Mouse (Mus musculus) forebrain, embryonic 11.5 days (tissue): ENCODE data around the gene Nsun3. TPM values are rescaled to one million over a fixed set of nuclear protein-coding genes. Genes with fewer than 3 reads are reported as not detected.

Experiments
- ATAC-seq: fragments of 200-750 bp; cut with Nextera tagmentation; replicated peaks from 2 replicates; pipeline ENCODE4 v1.8.0; 2017; ENCODE audit warnings: moderate TSS enrichment; ENCODE audit not compliant: low FRiP score
- DNase-seq: peaks from one replicate; pipeline ENCODE4 v3.0.0-alpha.2; 2017; ENCODE audit warnings: low spot score
- H3K27ac ChIP-seq: fragments of 300-500 bp; sonication (generic); 2 replicates; pipeline ENCODE4 v1.5.1; 2014; ENCODE audit warnings: low read depth, low read length
- H3K27me3 ChIP-seq: fragments of 300-500 bp; sonication (generic); 2 replicates; pipeline ENCODE4 v1.6.1; 2014; ENCODE audit warnings: mild to moderate bottlenecking, low read length, mixed read lengths; ENCODE audit not compliant: control insufficient read depth, insufficient read depth
- H3K36me3 ChIP-seq: fragments of 300-500 bp; sonication (generic); 2 replicates; pipeline ENCODE4 v1.6.1; 2014; ENCODE audit warnings: mild to moderate bottlenecking, low read length, moderate library complexity, mixed read lengths; ENCODE audit not compliant: control insufficient read depth, insufficient read depth
- H3K4me1 ChIP-seq: fragments of 300-500 bp; sonication (generic); replicated peaks from 2 replicates; pipeline ENCODE4 v1.6.1; 2014; ENCODE audit warnings: low read length, mixed read lengths; ENCODE audit not compliant: control insufficient read depth, insufficient read depth
- H3K4me2 ChIP-seq: fragments of 300-500 bp; sonication (generic); 2 replicates; pipeline ENCODE4 v1.6.1; 2014; ENCODE audit warnings: low read depth, mild to moderate bottlenecking, low read length, moderate library complexity, mixed read lengths; ENCODE audit not compliant: severe bottlenecking
- H3K4me3 ChIP-seq: fragments of 300-500 bp; sonication (generic); 2 replicates; pipeline ENCODE4 v1.5.1; 2014; ENCODE audit warnings: low read depth, low read length
- H3K9ac ChIP-seq: fragments of 300-500 bp; sonication (generic); 2 replicates; pipeline ENCODE4 v1.6.1; 2014; ENCODE audit warnings: low read length
- H3K9me3 ChIP-seq: fragments of 300-500 bp; sonication (generic); 2 replicates; pipeline ENCODE4 v1.6.1; 2016; ENCODE audit warnings: low read length, mixed read lengths; ENCODE audit not compliant: control insufficient read depth
- WGBS: fragments of 180-500 bp; shearing (Covaris S2); extraction: QIAGEN DNeasy Blood & Tissue Kit; methylation state at CpG from one replicate; pipeline ENCODE4 v1.1.7; 2014; 5-methylcytosine and 5-hydroxymethylcytosine counted together
- polyA plus RNA-seq: library from polyadenylated mRNA; unstranded; fragments of >200 nt; fragmentation: Nextera tagmentation; extraction: Ambion mirVana; gene quantifications from 2 replicates; pipeline ENCODE4 v1.2.1, GENCODE M21; 2014

Nsun3 gene
- 11.1 and 12.2 TPM in 2 replicates for polyA plus RNA-seq

GRCm38 (mm10) chr16:62786621-62787331 is at the start of gene Nsun3:
Gene Nsun3 (minus strand): TSS chr16:62786818.
- 4% methylated on average over 41 of the region's 41 CpGs for WGBS
- DNase-seq (peak; percentile 94), ATAC-seq (peak; percentile 95)
- Histone ChIP-seq H3K4me1 (0 out of 2 replicates have a peak, but pooled peaks cover 3% of the 10 kb centered on the region), H3K27me3 (no peaks in the 10 kb centered on the region), H3K4me3 (peak within 1 kb of the TSS; percentile 74), H3K27ac (peak within 1 kb of the TSS; percentile 64; the same call in 1 of the 2 replicates), H3K4me2 (peak within 1 kb of the TSS; percentile 60), H3K9ac (peak within 1 kb of the TSS; percentile 84), H3K9me3 (no peaks in the 10 kb centered on the region), H3K36me3 (no peaks in the 10 kb centered on the region)

DNA sequence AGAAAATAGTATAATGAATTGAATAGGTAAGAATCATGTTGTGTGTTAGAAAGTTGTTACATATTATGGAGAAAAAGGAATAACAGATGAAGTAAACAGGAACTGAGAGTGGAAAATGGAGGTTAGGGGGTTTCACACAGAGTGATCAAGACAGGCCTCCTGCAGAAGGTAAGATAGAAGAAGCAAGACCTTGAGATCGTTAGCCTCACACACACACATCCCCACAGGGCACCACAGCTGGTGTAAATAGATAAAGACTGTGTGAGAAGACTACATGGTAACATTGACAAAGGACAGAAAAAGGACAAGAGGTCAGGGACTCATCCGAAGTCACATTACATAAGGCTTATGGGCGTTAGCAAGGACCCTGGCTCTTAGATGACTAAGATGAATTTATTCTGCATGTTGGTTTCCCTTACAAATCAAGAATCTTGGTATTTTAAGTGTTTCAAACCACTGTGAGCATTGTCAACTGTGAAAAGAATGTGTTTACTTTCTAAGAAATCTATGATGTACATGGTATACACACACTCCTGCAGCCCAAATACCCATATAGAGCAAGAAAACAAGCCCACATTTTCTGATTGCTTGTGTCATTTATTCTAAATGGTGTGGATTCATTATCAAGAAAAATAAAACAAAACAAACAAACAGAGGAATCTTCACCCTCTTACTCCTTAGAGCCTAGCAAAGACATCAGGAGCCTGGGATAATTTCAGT is 47.6 kb upstream of the Nsun3 start:
- H3K9ac ChIP-seq = no peak overlapping the region
- ATAC-seq = no peak
- H3K4me2 ChIP-seq = no peak overlapping the region
- WGBS = 63% methylated on average over 3 of the region's 3 CpGs
- no peaks in the 10 kb centered on the region for H3K36me3 ChIP-seq
- no peak for DNase-seq
- H3K27ac ChIP-seq = no peak overlapping the region
- H3K9me3 ChIP-seq = no peaks in the 10 kb centered on the region
- H3K4me1 ChIP-seq = no peaks in the 10 kb centered on the region
- H3K4me3 ChIP-seq = no peak overlapping the region
- no peaks in the 10 kb centered on the region for H3K27me3 ChIP-seq

- 15% methylated on average over 4 of the region's 4 CpGs for WGBS
- Histone ChIP-seq H3K4me2 (no peak overlapping the region), H3K4me3 (no peak overlapping the region), H3K9ac (no peak overlapping the region), H3K27ac (no peak overlapping the region), H3K27me3 (no peaks in the 10 kb centered on the region), H3K36me3 (no peaks in the 10 kb centered on the region), H3K4me1 (no peaks in the 10 kb centered on the region), H3K9me3 (no peaks in the 10 kb centered on the region)
- peak; percentile 73 for DNase-seq
- 0 out of 2 replicates have a peak, but pooled peaks have one; percentile 65 for ATAC-seq
Measured at GRCm38 (mm10) chr16:62832481-62832880, 45.9 kb upstream of the Nsun3 start.

DNA sequence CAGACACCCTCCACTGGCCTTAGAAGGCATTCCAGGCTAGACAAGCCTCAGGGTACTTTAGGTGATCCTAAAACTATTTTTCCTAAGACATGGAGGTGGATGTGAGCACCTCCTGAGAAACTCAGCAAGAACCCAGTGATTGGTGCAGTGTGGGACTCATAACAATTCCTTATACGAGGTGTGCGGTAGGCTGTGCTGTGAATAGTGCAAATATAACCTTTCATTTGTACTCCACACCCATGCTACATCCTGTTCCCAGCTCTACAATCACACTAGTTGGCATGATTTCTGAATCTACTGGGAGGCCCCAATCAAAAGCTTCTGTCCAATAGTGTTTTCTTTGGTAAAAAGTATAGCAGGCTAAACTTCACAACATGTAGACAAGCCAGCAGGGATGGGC is 45.4 kb upstream of the Nsun3 start:
- ATAC-seq (no peak), DNase-seq (no peak)
- no peak overlapping the region for H3K4me3 ChIP-seq
- no peak overlapping the region for H3K9ac ChIP-seq
- H3K27ac ChIP-seq = no peak overlapping the region
- no peaks in the 10 kb centered on the region for H3K27me3 ChIP-seq
- H3K4me1 ChIP-seq = no peaks in the 10 kb centered on the region
- no peaks in the 10 kb centered on the region for H3K9me3 ChIP-seq
- H3K4me2 ChIP-seq = no peak overlapping the region
- WGBS = 91% methylated on average over 2 of the region's 2 CpGs
- H3K36me3 ChIP-seq = no peaks in the 10 kb centered on the region

- Histone ChIP-seq H3K4me1 (no peaks in the 10 kb centered on the region), H3K27me3 (no peaks in the 10 kb centered on the region), H3K9ac (no peak overlapping the region), H3K4me2 (no peak overlapping the region), H3K9me3 (no peaks in the 10 kb centered on the region), H3K4me3 (no peak overlapping the region), H3K27ac (no peak overlapping the region), H3K36me3 (no peaks in the 10 kb centered on the region)
- 79% methylated on average over 12 of the region's 12 CpGs for WGBS
- ATAC-seq (peak; percentile 51; the same call in 1 of the 2 replicates), DNase-seq (no peak)
Measured at GRCm38 (mm10) chr16:62826156-62827001, 39.8 kb upstream of the Nsun3 start.

- no peaks in the 10 kb centered on the region for H3K27me3 ChIP-seq
- H3K9ac ChIP-seq = no peak overlapping the region
- no peak overlapping the region for H3K27ac ChIP-seq
- no peak for DNase-seq
- whole genome bisulfite sequencing = 95% methylated on average over 6 of the region's 6 CpGs
- no peak overlapping the region for H3K4me2 ChIP-seq
- no peaks in the 10 kb centered on the region for H3K36me3 ChIP-seq
- H3K9me3 ChIP-seq = no peaks in the 10 kb centered on the region
- H3K4me1 ChIP-seq = no peaks in the 10 kb centered on the region
- no peak for ATAC-seq
- no peak overlapping the region for H3K4me3 ChIP-seq
Measured at GRCm38 (mm10) chr16:62822472-62822871, 35.9 kb upstream of the Nsun3 start.

GRCm38 (mm10) chr16:62814491-62814890 is 27.9 kb upstream of the Nsun3 start, which contains the start of gene Stx19:
Gene Stx19 (plus strand): TSS chr16:62814676.
- H3K4me2 ChIP-seq = no peak within 1 kb of the TSS
- 86% methylated on average over 5 of the region's 5 CpGs for WGBS
- no peak for DNase-seq
- H3K27ac ChIP-seq = no peak within 1 kb of the TSS
- no peak within 1 kb of the TSS for H3K9ac ChIP-seq
- ATAC-seq = no peak
- H3K27me3 ChIP-seq = no peaks in the 10 kb centered on the region
- no peaks in the 10 kb centered on the region for H3K4me1 ChIP-seq
- no peaks in the 10 kb centered on the region for H3K9me3 ChIP-seq
- H3K4me3 ChIP-seq = no peak within 1 kb of the TSS
- H3K36me3 ChIP-seq = no peaks in the 10 kb centered on the region

GRCm38 (mm10) chr16:62813790-62814189 is 27.2 kb upstream of the Nsun3 start:
- Histone ChIP-seq H3K27me3 (no peaks in the 10 kb centered on the region), H3K9ac (no peak overlapping the region), H3K9me3 (no peaks in the 10 kb centered on the region), H3K4me3 (no peak overlapping the region), H3K36me3 (no peaks in the 10 kb centered on the region), H3K4me2 (no peak overlapping the region), H3K27ac (no peak overlapping the region), H3K4me1 (no peaks in the 10 kb centered on the region)
- no peak for ATAC-seq
- DNase-seq = no peak
- WGBS = 76% methylated on average over 5 of the region's 5 CpGs
